Mouse (Mus musculus) gastrocnemius, postnatal 25 days (tissue): ENCODE measurements around the gene Tmeff1. TPM values are rescaled to one million over a fixed set of nuclear protein-coding genes. Genes with fewer than 3 reads are reported as not detected.

ENCODE experiments used
- DNase-seq: peaks from one replicate; pipeline ENCODE4 v3.0.0; 2022
- long read RNA-seq, 2 experiments: library from polyadenylated mRNA; stranded (forward); transcript quantifications; one replicate each; pipeline ENCODE4 v2.0.0; 2021
- total RNA-seq, 2 experiments: library from RNA; stranded (reverse); gene quantifications; 1 replicate in 1 of 2; 2 replicates in 1 of 2; pipeline ENCODE4 v1.2.3; 2021

The Tmeff1 gene
- total RNA-seq: 1 to 10 TPM in 1 of 2 experiments, under 1 TPM in 1; 0.20 to 2.3 TPM
- long read RNA-seq, experiment 1, partial matches to known transcripts: 0 of 2 reads
- long read RNA-seq, experiment 1, other reads (novel, unspliced or antisense): 2 of 2 reads
- long read RNA-seq, experiment 2, partial matches to known transcripts: 0 of 1 reads
- long read RNA-seq, experiment 2, other reads (novel, unspliced or antisense): 1 of 1 reads

DNA sequence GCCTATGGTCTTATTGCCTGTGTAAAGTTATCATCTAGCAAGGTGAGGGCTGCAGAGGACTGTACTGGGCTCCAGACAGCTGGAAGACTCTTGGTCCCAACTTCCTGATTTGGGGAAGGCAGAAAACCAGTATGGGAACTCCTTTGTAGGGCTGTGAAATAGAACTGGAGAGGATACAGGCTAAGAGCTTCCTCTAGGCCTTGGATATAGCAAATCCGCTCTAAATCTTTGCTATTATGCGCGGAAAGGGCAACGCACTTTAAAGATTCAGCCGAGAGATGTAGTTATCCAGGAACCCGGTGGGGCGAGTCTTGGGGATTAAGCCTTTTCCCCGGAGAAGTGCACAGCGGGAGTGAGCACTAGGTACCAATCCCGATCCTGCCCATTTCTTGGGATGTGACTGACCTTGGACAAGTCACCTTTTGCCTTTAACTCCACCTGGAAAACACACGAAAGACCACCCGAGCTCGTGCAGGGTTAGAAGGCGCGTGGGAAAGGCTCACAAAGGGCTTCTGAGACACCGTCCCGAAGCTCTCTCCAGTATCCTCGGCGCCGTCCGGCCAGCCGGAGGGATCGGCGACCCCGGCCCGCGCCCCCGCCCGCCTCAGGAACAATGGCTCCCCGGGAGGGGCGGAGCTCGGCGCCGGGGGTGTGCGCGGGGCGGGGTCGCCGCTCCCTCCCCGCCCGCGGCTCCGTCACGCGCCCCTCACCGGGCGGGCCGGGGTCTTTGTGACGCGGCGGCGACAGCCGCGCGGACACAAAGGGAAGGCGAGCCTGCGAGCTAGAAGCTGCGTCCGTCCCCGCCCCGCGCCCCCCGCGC is at the start of gene Tmeff1:
Gene Tmeff1, plus strand, starts transcription at position 754 of the 820 bp plus-strand sequence.
- no peak for DNase-seq

DNA sequence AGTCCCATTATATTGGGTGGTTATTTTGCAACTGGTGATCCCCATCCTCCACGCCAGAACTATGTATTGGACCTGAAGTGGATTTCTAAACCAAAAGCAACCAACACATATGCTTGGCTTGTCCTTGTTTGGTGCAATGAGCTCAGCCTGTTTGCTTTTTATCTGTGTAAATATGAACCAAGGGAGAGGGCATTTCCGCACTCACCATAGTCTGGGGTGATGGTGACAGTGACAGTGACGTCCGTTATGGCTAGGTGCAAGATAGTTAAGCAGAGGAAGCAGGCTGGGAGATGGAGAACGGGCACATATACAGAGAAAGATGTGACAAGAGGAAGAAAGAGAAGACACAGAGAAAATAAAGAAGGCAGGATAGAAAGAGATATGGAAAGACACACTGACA is 48.7 kb upstream of the Tmeff1 start:
- DNase-seq: no peak

DNA sequence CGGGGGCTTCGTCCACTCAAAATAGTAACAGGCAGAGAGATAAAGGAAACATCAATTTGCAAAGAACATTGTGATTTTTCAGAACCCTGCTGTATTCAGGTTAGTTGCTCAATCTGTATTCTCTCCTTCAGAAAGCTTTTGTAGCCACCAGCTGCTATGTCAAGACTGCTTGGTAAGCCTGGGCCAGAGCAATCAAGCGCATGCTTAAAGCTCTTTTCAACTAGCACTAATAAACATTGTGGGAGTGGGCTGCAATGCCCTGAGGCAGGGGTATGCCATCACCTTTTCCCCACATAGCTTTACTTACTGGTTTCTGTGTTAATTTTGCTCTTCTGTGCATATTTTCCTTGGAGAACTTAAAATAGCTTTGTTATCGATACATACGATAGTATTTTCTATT is 48.0 kb upstream of the Tmeff1 start:
- no peak for DNase-seq

DNA sequence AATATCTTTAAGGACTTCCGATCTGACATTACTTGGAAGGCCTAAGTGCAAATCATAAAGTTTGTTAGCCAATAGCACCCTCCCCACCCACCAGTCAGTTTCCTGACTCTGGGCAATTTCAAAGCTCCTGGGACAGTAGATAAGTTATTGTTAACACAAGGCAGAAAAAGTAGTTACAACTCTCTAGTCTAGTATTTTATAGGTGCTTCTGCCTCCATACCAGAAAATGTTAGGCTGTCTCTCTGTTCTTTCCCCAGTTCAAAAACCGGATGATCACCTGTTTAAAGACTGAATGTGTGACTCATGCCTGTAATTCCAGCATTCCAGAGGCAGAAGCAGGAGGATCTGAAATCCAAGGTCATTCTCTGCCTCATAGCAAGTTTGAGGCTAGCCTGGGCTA is 46.4 kb upstream of the Tmeff1 start:
- DNase-seq: no peak

DNA sequence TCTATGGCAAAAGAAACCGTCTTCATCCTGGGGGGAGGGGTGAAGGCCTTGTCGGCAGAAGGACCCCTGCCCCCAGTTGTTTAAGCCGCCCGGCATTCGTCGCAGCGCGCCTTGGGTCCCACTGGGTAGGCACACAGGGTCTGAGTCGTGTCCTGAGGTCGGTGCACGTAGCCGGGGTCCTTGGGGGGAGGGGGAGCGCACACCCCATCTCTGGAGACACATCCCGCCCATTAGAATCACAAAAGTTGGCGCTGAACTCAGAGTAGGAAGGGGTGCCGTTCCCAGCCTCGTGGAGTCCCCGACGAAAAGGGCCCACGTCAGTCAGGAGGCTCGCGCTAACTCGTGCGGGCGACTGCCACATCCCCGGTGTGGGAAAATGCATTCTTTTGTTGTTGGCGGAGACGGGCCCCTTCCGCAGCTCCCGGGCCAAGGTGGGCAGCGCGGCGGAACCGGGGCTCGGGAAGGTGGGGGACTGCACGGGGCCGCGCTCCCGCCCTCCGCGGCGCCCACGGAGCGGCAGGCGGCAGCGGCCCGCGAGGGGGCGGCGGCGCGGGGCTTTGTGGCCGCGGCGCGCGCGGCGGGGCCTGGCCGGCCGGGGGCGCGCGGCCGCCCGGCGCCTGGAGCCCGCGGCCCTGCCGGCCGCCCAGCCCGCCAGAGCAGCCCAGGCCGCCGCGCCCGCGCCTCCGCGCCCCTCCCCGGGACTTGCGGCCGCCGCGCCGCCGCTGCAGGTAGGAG is 45.0 kb upstream of the Tmeff1 start, which contains the start of gene Msantd3:
Gene Msantd3, plus strand, starts transcription at position 95 of the 735 bp plus-strand sequence.
- peak; percentile 35 for DNase-seq

DNA sequence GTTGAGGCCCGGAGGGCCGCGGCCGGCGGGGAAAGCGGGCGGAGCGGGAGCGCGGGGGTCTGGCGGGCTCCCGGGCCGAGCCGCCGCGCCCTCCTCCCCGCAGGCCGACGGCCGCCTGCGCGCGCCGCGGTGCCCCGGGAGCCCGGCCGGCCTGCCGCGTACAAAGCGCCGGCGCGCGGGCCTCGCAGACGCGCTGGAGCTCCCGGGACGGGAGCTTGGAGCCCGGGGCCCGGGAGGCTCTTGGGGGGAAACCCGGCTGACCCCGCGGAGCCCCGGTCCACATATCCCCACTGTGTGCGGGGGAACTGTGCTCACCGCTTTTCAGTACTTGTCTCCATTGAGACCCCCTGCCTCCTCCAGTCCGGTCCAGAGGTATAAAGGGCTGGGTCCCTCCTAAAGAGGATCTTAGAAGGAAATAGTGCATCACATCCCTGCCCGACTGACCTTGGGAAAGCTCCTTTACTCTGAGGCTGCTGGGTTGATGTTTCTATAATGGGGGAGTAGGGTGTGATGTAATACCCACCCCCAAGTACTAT is 44.3 kb upstream of the Tmeff1 start:
- peak; percentile 12 for DNase-seq

DNA sequence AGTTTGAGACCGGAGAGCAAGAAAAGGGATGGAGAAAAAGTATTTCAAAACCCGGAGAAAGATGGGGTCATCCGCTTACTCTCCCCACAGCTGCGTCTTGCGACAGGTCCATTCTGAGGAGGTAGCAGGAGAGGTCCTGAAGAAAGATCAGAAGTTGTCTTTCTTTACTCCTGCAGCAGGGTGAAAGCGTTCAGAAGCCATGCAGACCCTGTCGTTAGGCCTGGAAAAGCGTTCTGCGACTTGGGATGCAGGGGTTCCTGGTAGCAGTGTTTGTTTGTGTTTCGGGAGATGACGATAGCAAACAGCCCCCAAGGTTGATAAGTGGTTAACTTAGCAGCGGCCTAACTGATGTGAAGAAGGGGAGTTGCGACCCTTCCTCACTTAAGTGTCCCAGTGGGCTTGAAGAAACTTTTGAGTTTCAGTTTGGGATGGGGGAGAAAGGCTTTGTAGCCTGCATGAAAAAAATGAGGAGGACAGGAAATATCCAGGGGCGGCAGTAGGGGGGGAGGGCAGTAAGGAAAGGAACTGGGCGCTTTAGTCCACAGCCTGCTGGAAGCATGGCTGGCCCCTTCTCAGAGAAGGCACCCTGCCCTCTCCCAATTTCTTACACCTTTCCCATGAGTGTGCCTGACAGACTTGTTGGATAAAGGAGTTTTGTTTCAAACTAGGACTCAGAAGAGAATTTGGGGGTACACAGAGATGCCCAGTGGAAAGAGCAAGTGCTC is 43.3 kb upstream of the Tmeff1 start:
- no peak for DNase-seq

DNA sequence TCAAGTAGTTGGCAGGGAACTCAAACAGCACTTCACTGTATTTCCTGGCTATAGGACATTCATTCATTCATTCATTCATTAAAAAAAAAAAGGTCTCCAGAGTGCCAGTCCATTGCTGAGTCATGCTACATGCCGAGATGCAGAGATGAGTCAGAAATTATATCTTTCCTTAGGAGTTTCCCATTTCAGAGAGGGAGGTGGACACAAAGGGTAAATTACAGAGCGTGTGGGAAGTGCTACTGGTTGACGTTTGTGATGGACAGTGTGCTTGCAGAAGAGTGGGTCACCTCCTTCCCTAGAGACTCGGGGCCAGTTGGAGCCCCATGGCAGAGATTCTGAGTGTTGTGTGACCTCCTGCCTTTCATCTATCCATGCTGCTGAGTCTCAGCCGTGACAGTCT is 42.6 kb upstream of the Tmeff1 start:
- no peak for DNase-seq

DNA sequence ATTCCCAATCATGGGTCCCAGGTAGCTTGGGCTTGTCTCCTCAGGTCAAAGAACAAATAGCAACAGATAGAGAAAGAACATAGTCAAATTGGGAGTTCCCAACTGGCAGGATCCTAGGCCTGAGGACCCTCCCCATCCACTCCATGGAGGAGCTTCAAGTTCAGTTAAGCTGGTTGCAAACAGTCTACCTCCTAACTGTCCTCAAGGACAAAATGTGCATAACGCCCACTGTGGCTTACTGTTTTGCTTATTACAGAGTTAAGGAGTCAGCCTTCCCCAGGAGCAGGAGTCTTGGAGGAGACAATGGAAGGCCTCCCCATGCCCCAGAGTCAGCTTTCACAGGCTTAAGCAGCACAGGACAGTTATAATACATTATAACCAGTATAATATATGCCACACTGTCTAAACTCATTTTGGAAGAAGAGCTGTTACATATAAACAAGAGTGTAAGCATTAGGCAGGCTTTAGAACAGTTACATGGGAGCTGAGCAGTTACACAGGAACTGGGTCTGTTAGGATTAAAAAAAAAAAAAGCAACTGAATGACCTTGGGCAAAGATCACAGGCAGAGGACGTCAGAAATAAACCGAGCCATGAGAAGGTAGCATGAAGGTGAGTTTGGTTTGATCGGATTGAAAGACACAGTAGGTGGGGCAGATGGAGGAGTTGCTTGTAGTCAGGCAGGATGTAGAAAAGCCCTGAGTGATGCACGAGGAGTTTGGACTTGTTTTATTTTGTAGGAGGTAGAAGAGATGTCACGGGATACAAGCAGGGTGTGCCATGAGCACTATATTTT is 41.7 kb upstream of the Tmeff1 start:
- DNase-seq: no peak

DNA sequence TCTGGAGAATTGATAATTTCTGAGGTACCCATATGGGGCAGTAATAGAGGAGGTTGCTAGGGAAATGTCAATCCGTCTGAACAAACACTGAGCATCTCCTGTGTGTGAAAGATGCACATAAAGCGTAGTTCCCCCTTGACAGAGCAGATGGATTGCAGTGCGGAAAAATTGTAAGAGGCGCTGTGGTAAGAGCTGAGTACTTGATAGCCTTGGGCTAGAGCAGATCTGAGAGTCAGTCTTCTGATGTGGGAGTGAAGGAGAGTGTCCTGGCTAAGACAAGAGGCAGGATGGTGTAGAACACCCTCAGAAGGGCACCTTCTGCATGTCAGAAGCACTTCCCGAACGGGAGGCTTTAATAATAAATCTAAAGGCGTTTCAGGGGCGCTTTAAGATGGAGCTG is 40.8 kb upstream of the Tmeff1 start:
- DNase-seq: no peak

DNA sequence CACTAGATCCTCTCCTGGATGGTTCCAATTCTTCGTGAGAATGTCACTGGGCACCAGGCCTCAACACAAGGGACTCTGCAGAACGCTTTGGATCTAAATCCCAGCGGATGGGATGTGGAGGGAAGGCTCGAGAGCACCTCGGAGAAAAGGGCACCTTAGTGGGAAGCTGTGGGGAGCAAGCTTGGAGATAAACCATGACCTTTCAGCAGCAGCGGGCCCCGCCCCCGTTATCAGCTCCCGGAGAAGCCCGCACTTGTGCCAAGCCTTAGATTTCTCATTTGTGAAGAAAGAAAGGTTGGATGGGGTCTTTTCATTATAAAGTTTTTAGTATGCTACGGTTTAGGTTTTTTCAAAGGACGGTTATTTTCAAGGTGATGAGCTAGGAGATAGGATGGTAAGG is 39.0 kb upstream of the Tmeff1 start:
- DNase-seq: no peak

DNA sequence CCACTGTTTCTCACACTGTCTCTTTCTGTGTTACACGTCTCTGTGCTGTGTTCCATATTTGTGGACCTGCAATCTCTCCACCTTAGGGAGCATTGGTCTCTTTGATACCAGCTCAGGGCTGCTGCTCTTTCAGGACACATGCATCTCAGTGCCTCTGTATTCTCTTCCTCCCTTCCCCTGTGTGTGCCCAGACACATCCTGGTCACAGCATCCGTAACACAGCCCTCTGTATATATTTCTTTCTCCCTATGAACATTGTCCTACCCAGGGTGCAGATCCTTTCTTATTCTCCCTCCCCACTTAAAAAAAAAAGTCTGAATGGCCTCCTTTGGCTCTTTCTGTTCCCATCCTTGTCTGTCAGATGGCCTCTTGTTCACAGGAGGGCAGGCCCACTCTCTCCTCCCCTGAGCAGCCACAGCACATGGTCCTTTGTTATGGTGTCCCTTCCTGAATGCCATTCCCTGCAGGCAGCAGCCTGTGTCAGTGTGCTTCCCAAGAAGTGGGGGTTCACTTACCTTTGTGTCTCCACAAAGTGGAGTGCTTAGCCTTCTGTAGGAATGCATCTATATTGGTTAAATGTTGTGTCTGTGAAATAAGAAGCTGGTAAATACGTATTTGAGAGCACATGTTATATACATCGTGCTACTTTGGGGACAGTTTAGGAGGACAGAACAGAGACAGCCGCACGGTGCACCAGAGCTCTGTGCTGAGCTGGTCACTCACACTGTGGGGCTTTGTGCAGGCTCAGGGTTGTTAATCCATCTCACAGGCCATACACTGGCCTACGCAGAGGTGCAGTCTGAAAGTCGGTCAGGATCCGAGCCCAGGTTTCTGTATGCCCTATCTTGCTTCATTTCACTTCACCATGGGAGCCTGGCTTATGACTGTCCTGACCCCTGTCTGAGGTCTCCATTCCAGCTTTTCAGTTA is 38.1 kb upstream of the Tmeff1 start:
- DNase-seq: no peak

DNA sequence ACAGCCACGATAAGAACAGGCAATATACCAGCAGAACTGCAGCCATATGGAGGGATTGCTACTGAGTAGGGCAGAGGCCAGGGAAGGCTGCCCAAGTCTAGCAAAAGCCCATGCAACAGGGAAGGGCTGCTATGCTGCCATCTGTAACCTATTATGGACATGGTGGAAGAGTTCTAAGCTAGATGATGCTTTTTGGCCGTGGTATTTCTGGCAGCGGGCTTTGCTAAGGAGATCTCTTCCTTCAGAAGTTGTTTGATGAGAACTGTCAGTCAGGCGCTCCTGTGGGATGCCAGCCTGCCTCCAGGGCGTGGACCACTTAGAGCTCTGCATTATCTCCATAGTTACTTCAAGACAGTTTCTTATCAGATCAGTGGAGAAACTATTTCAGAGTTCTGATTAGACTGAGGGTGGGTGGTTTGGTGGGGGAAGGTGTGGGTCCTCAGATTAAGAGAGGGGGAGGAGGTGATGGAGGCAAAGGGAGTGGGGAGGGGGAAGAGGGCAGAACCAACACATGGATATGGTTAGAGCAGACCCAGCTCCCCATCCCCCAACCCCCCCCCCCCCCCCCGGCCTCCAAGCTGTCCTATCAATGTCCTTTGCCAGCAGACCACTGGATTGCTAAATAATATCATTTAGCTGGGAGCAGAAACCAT is 36.5 kb upstream of the Tmeff1 start:
- DNase-seq: no peak

DNA sequence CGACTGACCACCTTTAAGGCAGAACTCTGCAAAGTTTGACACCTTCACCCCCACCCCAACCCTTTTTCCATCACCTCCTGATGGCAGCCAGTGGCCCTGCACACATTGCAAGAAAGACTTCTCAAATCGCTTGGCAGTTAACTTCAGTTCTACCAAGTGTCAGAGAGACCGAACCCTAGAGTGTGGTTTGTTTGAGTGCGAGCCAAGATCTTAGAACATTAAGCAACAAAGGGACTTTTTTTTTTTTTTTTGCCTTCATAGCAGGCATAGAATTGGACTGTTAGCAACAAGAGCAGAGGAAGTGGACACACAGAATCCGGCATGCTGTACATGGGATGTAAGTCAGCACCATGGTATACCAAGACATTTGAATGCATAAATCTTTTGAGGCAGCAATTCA is 35.3 kb upstream of the Tmeff1 start:
- no peak for DNase-seq

DNA sequence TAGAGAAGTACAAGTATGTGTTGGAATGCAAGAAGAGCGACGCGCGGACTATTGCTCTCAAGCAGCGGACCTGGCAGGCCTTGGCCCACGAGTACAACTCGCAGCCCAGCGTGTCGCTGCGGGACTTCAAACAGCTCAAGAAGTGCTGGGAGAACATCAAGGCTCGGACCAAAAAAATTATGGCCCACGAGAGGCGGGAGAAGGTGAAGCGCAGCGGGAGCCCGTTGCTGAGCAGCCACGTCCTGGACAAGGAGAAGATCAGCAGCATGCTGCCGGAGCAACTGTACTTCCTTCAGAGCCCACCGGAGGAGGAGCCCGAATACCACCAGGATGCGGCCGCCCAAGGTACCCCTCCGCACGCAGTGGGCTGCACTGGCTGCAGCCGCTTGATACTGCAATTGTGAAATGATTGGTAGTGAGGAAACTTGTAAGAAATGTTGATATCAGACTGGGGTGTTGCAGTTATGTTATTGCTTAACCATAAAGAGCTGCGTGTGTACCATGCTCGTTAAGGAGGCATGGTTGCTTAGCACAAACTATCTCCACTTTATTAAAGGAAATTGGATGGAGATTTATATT is 32.4 kb upstream of the Tmeff1 start:
- no peak for DNase-seq

DNA sequence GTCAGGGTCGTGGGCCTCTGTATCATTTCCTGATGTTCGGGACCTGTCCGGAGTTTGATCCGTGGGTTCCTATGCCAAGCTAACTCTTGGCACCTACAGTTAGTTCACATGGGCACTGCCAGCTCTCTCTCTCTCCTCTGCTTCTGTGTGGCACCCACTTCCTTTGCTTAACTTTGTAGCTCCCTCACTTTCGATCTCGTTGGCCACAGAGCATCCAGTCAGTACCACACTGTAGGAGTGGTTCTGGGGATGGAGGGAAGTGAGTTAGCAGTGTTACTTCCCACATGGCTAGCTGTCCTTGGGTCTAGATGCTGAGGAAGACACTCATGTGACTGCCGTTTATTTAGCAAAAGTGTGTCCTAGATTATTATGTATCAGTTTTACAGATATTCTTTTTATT is 30.8 kb upstream of the Tmeff1 start:
- no peak for DNase-seq

DNA sequence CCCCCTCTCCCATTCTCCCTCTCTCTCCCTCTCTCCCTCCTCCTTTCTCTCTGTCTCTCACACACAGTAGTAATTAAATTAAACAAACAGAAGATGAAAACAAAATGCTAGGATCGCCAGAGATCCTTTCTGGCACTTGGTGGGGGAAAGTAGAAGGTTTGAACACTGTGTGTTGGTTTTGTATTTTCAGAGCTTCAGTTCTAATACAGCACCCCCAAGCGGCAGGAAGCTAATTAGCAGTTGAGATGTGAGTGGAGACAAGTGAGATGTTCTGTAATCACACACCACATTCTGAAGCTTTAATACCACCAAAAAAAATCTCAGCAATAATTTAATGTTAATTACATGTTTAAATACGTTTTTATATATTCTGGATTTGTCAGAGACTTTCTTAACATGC is 29.2 kb upstream of the Tmeff1 start:
- DNase-seq: no peak

DNA sequence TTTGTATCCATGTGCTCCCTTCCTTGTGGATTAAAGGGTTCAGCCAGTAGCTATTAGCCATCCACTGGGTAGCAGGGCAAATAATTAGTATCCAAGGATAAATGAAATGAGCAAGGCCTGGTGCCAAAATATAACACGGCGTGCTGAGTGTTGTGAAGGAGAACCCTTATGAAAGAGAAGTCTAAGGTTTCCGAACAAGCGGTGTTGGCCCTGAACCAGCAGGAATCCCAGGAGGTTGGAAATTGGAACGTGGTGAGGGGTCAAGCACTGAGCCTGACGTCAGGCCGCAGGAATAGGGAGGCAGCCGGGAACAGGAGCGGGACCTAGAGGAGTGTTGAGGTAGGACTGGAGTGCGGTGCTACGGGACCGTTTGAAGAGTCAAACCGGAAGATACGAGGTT is 25.3 kb upstream of the Tmeff1 start:
- no peak for DNase-seq

DNA sequence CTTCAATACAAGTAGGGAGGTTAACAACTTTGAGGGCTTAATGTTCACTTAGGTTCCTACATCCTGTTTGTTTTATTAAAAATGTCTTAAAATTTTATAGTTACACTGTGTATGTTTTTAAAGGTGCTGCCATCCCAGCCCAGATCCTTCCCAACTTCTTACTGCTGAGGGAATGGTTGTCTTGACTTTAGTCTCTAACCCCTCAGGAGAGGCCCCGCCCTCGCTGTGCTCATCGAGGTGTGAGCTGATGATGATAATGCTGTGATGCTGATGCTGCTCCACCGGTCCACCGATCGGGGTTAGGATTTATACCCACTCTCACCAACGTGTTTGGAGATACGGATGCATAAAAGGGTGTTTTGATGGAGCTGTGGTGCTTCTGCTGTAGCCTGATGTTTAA is 23.1 kb upstream of the Tmeff1 start:
- no peak for DNase-seq
